Mouse (Mus musculus) neural tube, embryonic 15.5 days (tissue): ENCODE data around the gene Vipr1. TPM values are rescaled to one million over a fixed set of nuclear protein-coding genes. Genes with fewer than 3 reads are reported as not detected.

Experiments
- ATAC-seq: fragments of 200-750 bp; cut with Nextera tagmentation; 2 replicates; pipeline ENCODE4 v1.8.0; 2017; ENCODE audit warnings: mild to moderate bottlenecking, moderate TSS enrichment, moderate library complexity; ENCODE audit not compliant: low FRiP score
- H3K27ac ChIP-seq: fragments of 300-500 bp; sonication (generic); replicated peaks from 2 replicates; pipeline ENCODE4 v1.5.1; 2015; ENCODE audit warnings: mild to moderate bottlenecking, inconsistent platforms
- H3K27me3 ChIP-seq: fragments of 300-500 bp; sonication (generic); replicated peaks from 2 replicates; pipeline ENCODE4 v1.6.1; 2015; ENCODE audit warnings: inconsistent platforms
- H3K36me3 ChIP-seq: fragments of 300-500 bp; sonication (generic); 2 replicates; pipeline ENCODE4 v1.6.1; 2015; ENCODE audit warnings: inconsistent platforms
- H3K4me1 ChIP-seq: fragments of 300-500 bp; sonication (generic); 2 replicates; pipeline ENCODE4 v1.6.1; 2015; ENCODE audit warnings: inconsistent platforms
- H3K4me2 ChIP-seq: fragments of 300-500 bp; sonication (generic); 2 replicates; pipeline ENCODE4 v1.6.1; 2015; ENCODE audit warnings: inconsistent platforms, mild to moderate bottlenecking, moderate library complexity
- H3K4me3 ChIP-seq: fragments of 300-500 bp; sonication (generic); replicated peaks from 2 replicates; pipeline ENCODE4 v1.5.1; 2015; ENCODE audit warnings: mild to moderate bottlenecking, inconsistent platforms
- H3K9ac ChIP-seq: fragments of 300-500 bp; sonication (generic); replicated peaks from 2 replicates; pipeline ENCODE4 v1.6.1; 2015; ENCODE audit warnings: mild to moderate bottlenecking, inconsistent platforms
- H3K9me3 ChIP-seq: fragments of 300-500 bp; sonication (generic); replicated peaks from 2 replicates; pipeline ENCODE4 v1.6.1; 2016; ENCODE audit warnings: inconsistent platforms
- WGBS: fragments of 180-500 bp; shearing (Covaris S2); methylation state at CpG from one replicate; pipeline ENCODE4 v1.1.7; 2015; ENCODE audit warnings: mixed read lengths; 5-methylcytosine and 5-hydroxymethylcytosine counted together
- polyA plus RNA-seq: library from polyadenylated mRNA; unstranded; fragments of >200 nt; fragmentation: Nextera tagmentation; extraction: Ambion mirVana; gene quantifications from 2 replicates; pipeline ENCODE4 v1.2.1, GENCODE M21; 2015

Gene Vipr1
- polyA plus RNA-seq, 1 experiment from 2014 or later, result 0.38 TPM

DNA sequence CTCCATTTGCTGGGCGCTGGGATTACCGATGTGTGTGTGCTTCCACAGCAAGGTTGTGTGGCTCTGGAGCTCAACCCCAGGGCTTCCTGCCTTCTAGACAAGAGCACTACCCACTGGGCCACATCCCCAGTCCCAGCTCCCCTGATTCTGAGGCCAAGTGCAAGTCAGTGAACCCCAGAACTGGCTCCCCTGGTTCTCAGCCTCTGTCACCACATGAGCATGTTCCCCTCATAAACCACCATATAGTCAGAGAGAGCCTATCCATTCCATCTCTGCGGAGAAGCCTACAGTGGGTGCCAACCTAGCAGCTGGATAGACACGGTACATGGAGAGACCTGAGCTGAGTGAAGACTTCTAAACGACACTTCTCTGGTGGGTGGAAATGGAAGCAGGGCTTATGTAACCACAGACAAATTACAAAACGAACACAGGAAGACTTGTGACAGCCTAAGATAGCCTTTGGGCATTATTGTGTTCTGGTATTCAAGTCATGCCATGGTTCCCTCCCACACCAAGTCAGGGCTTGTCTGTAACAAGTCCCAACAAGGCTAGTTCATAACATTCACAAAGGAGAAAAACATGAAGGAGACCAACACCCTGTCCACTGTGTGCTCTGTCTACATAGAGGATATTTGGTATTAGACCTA lies 63.6 kb downstream of the Vipr1 start:
- WGBS, result 82% methylated on average over 6 of the region's 6 CpGs
- ATAC-seq, result no peak
- H3K4me2 ChIP-seq, result no peak overlapping the region
- H3K27ac ChIP-seq, result no peak overlapping the region
- no peak overlapping the region for H3K4me3 ChIP-seq
- no peaks in the 10 kb centered on the region for H3K9me3 ChIP-seq
- H3K36me3 ChIP-seq, result no peaks in the 10 kb centered on the region
- peaks cover 42% of the 10 kb centered on the region for H3K4me1 ChIP-seq
- 0 out of 2 replicates have a peak, but pooled peaks cover 3% of the 10 kb centered on the region for H3K27me3 ChIP-seq
- H3K9ac ChIP-seq, result no peak overlapping the region

DNA sequence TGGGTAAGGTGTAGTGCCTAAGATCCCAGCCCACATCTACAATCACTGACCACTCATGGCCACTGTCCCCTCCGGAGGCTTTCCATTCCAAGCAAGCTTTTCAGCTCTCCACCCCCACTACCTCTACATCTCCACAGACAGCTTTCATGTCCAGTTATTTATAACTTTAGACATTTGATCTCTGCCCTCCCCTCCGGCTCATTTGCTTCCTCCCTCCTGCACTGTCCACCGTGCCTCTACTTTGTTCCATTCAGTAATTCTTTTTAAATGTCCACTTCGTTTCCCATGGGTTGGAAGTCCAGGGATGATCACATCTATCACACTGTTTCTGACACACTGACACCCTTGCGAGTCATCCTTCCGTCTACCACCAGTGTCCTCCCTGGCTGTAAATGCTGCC lies 65.3 kb downstream of the Vipr1 start:
- Histone ChIP-seq H3K27ac (no peak overlapping the region), H3K4me2 (no peak overlapping the region), H3K4me3 (no peak overlapping the region), H3K27me3 (0 out of 2 replicates have a peak, but pooled peaks cover 3% of the 10 kb centered on the region), H3K9ac (no peak overlapping the region), H3K4me1 (peaks cover 51% of the 10 kb centered on the region), H3K9me3 (no peaks in the 10 kb centered on the region), H3K36me3 (no peaks in the 10 kb centered on the region)
- 60% methylated on average over 6 of the region's 6 CpGs for WGBS
- no peak for ATAC-seq

DNA sequence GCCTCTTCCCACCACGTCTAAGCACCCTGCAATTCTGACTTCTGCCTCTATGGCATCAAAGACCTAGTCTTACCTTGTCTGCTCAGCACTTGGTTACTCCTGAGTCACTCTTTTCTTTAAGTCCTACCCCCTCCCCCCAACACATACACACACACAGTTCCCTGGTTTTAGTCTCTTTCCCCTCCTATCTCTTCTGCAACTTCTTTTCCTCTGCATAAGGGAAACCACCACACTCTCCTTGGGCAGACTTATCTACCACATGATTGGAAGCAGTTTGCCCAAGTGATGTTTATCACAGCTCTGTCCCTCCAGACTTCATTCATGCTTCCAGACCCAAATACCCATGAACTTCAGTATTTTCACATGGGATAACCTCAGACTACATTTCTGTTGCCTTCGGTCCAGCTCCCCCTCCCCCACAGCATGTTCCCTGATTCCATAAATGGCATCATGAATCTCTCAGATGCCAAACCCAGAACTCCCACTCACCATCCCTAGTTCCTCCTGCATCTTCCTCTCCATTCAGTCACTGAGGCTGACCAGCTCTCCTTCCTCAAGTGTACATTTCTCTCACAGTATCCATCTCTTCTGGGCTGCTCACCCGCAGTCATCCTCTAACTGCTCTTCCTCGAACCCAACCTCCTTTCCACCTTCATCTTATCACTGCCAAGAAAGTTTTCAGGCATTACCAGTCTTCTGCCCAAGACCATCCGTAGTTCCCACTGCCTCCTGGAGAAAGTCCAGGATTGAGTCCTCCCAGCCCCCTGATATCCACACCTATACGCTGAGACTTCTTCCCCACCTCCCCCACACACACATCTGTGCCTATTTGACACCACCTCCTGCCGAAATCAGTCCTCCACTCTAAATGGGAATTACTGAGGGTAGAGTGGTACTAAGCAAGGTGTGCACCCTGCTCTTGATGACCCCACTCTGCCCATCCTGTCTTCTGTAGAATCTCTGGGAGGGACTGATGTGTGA lies 66.3 kb downstream of the Vipr1 start:
- 71% methylated on average over 7 of the region's 7 CpGs for WGBS
- no peak for ATAC-seq
- H3K4me2 ChIP-seq, result no peak overlapping the region
- H3K27me3 ChIP-seq, result 0 out of 2 replicates have a peak, but pooled peaks cover 3% of the 10 kb centered on the region
- H3K9me3 ChIP-seq, result no peaks in the 10 kb centered on the region
- H3K27ac ChIP-seq, result no peak overlapping the region
- H3K4me1 ChIP-seq, result peaks cover 41% of the 10 kb centered on the region
- H3K36me3 ChIP-seq, result peaks cover 5% of the 10 kb centered on the region; the same call in 1 of the 2 replicates
- H3K9ac ChIP-seq, result no peak overlapping the region
- H3K4me3 ChIP-seq, result no peak overlapping the region

DNA sequence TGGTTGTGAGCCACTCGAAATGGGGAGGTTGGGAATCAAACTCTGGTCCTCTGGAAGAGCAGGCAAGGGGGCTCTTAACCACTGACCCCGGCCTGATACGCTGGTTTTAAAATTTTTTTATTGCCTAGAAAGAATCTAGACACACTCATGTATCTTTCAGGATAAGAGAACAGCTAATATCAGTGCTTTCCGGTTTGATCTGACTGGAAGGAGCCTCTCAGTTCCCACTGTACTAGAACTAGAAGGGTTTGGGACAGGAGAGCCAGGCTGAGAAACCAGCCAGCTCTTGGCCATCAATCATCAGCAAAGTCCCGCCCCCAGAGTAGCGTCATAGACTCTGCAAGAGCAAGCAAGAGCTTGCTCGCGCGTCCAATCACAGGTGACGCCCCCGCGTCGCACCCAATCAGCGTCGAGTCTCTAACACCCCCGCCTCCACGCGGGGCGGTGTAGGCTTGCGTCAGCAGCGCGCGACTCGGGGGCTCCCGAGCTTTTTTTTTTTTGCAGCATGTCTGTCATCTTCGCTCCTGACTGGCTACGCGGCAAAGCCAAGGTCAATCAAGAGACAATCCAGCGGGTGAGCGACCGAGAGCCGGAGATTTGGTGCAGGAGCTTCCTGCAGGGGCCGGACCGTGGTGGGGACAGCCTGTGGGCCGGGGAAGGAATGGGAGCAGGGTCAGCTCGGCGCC lies 67.5 kb downstream of the Vipr1 start, which contains the start of gene Ss18l2:
Gene Ss18l2, plus strand, starts transcription at position 432 of the 686 bp plus-strand sequence.
- Histone ChIP-seq H3K4me3 (peak within 1 kb of the TSS; percentile 80), H3K9me3 (no peaks in the 10 kb centered on the region)
- 4% methylated on average over 37 of the region's 37 CpGs for WGBS

DNA sequence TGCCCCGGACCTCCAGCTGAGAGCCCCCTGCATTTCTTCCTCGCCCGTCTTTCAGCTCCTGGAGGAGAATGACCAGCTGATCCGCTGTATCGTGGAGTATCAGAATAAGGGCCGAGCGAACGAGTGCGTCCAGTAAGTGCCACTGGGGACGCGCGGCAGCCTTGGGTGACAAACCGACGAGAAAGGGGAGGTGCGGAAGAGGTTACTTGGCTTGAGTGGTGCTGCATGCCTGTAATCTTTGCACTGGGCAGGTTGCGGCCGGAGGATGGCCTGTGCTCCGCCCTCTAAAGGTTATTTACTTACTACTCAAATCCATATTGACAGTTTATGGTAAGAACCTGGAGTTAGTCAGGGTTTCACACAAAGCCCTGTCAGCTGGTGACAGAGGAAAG lies 68.1 kb downstream of the Vipr1 start:
- no peaks in the 10 kb centered on the region for H3K9me3 ChIP-seq
- ATAC-seq, result peak; percentile 21; the same call in 1 of the 2 replicates
- H3K9ac ChIP-seq, result peak overlapping the region; percentile 95
- peak overlapping the region; percentile 95 for H3K27ac ChIP-seq
- H3K4me3 ChIP-seq, result peak overlapping the region; percentile 80
- WGBS, result under 1% methylated on average over 18 of the region's 18 CpGs
- H3K27me3 ChIP-seq, result 0 out of 2 replicates have a peak, but pooled peaks cover 3% of the 10 kb centered on the region
- H3K4me2 ChIP-seq, result peak overlapping the region; percentile 70
- peaks cover 27% of the 10 kb centered on the region for H3K4me1 ChIP-seq
- H3K36me3 ChIP-seq, result peaks cover 5% of the 10 kb centered on the region; the same call in 1 of the 2 replicates

More for the DNA sequence above, 67.5 kb downstream of the Vipr1 start, which contains the start of gene Ss18l2:
- Histone ChIP-seq H3K27me3 (0 out of 2 replicates have a peak, but pooled peaks cover 3% of the 10 kb centered on the region), H3K36me3 (peaks cover 5% of the 10 kb centered on the region; the same call in 1 of the 2 replicates), H3K4me2 (peak within 1 kb of the TSS; percentile 70), H3K9ac (peak within 1 kb of the TSS; percentile 95), H3K4me1 (peaks cover 32% of the 10 kb centered on the region), H3K27ac (peak within 1 kb of the TSS; percentile 95)
- peak; percentile 96 for ATAC-seq

DNA sequence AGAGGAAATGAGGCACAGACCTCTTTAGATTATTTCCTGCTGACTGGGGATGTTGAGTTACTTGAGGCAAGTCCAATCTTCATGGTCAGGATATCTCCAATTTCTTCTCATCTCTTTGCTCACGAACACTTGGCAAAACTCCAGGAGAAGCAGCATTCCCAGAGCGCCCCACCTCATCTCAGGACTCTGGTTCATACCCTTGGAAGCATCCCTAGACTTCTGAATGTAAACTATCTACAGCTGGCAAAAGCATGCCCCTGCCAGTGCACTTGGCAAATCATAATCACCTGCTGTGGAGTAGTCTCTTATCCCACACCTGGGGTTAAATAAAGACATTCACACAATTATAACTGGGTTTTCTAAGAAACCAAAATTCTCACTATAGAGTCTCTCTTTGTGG lies 74.5 kb downstream of the Vipr1 start:
- Histone ChIP-seq H3K36me3 (peaks cover 10% of the 10 kb centered on the region; the same call in 1 of the 2 replicates), H3K9me3 (no peaks in the 10 kb centered on the region), H3K27me3 (no peaks in the 10 kb centered on the region), H3K27ac (no peak overlapping the region), H3K4me2 (no peak overlapping the region), H3K4me1 (peaks cover 26% of the 10 kb centered on the region), H3K9ac (no peak overlapping the region), H3K4me3 (no peak overlapping the region)
- no peak for ATAC-seq
- WGBS, result 93% methylated on average over 2 of the region's 2 CpGs

GRCm38 (mm10) chr9:121718070-121718705 lies 75.7 kb downstream of the Vipr1 start:
- WGBS, result 65% methylated on average over 15 of the region's 15 CpGs
- Histone ChIP-seq H3K9ac (peak overlapping the region; percentile 59), H3K27me3 (no peaks in the 10 kb centered on the region), H3K4me2 (peak overlapping the region; percentile 69), H3K36me3 (peaks cover 9% of the 10 kb centered on the region; the same call in 1 of the 2 replicates), H3K4me1 (peaks cover 22% of the 10 kb centered on the region), H3K9me3 (no peaks in the 10 kb centered on the region), H3K4me3 (peak overlapping the region; percentile 86), H3K27ac (peak overlapping the region; percentile 95)
- ATAC-seq, result peak; percentile 2

DNA sequence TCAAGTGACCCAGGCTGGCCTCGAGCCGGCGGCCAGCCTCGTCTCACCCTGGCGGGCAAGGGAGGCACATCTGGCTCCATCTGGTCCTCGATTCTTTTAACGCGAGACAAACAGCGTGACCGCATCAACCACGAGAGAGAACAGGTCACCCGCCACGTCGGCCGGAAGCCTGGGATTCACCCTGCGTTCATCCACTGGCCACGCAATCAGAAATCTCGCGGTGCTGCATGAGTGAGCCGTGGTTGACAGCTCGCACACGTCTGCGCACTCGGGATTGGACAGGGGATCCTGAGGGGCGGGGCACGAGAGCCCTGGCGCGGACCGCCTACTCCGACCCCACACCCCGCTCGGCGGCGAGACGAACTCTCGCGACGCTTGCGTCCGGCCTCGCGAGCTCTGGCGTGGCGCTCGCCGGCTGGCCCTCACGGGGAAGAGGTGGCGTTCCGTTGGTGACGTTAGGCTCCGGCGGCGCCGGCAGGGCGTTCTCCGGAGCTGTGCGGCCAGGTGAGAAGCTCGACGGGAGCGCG lies 76.3 kb downstream of the Vipr1 start, which contains the start of gene Nktr:
Gene Nktr, plus strand, starts transcription at position 378 of the 527 bp plus-strand sequence.
- H3K9ac ChIP-seq, result peak within 1 kb of the TSS; percentile 95

GRCm38 (mm10) chr9:121719347-121720331 lies 77.1 kb downstream of the Vipr1 start:
- H3K9ac ChIP-seq, result peak overlapping the region; percentile 95
- 0 out of 2 replicates have a peak, but pooled peaks cover 5% of the 10 kb centered on the region for H3K36me3 ChIP-seq
- H3K4me2 ChIP-seq, result peak overlapping the region; percentile 88
- peak overlapping the region; percentile 95 for H3K27ac ChIP-seq
- H3K27me3 ChIP-seq, result no peaks in the 10 kb centered on the region
- ATAC-seq, result peak; percentile 56
- no peaks in the 10 kb centered on the region for H3K9me3 ChIP-seq
- under 1% methylated on average over 62 of the region's 87 CpGs for WGBS
- peaks cover 22% of the 10 kb centered on the region for H3K4me1 ChIP-seq
- peak overlapping the region; percentile 86 for H3K4me3 ChIP-seq

More for the DNA sequence above, 76.3 kb downstream of the Vipr1 start, which contains the start of gene Nktr:
- peak within 1 kb of the TSS; percentile 86 for H3K4me3 ChIP-seq
- H3K27me3 ChIP-seq, result no peaks in the 10 kb centered on the region
- peaks cover 22% of the 10 kb centered on the region for H3K4me1 ChIP-seq
- H3K4me2 ChIP-seq, result peak within 1 kb of the TSS; percentile 88
- H3K27ac ChIP-seq, result peak within 1 kb of the TSS; percentile 95
- WGBS, result under 1% methylated on average over 60 of the region's 61 CpGs
- 0 out of 2 replicates have a peak, but pooled peaks cover 5% of the 10 kb centered on the region for H3K36me3 ChIP-seq
- H3K9me3 ChIP-seq, result no peaks in the 10 kb centered on the region
- peak; percentile 99 for ATAC-seq
